Comparison of ENCODE assay signal across 11 mouse cellular contexts in genomic region chr2:31127899-31128298, GRCm38 (mm10). TPM values are rescaled to one million over a fixed set of nuclear protein-coding genes. Genes with fewer than 3 reads are reported as not detected.
DNase-seq lines count a peak whose midpoint lies in the region; ATAC-seq and TF ChIP-seq lines count a peak whose summit lies in the region.
"Had no signal": no experiment of that assay in that cellular context is flagged by ENCODE, and none has a peak within 500 bp of the region (broad histone marks: within the 10 kb centered on the region; RNA-seq: fewer than 3 reads in every experiment).

No protein-coding gene starts in this region.

- peaks cover 3% of the 10 kb centered on the region; the same call in 1 of the 2 replicates for H3K36me3 ChIP-seq in heart, adult 2 months (ENCODE audit: control insufficient read depth, insufficient read depth, low read length)
- 0 out of 2 replicates have a peak, but pooled peaks cover under 1% of the 10 kb centered on the region for H3K36me3 ChIP-seq in heart, embryonic 12.5 days
- H3K36me3 ChIP-seq: forebrain, embryonic 15.5 days had no signal

- 42% methylated on average over 4 of the region's 4 CpGs for WGBS in heart, adult 2 months
- 67% methylated on average over 4 of the region's 4 CpGs for whole genome bisulfite sequencing in heart, embryonic 12.5 days

- no peak for TF ChIP-seq CTCF in heart, adult 2 months (IDR thresholded peaks at IDR 0.05)

- ATAC-seq in heart, embryonic 12.5 days (ENCODE audit: insufficient number of reproducible peaks, low FRiP score): no peak
- ATAC-seq: forebrain, embryonic 15.5 days; hindbrain, postnatal 0 days had no signal

- intact Hi-C loops in heart, adult 2 months (cut with DNase I): no loop called here

- H3K4me3 ChIP-seq in heart, adult 2 months: no peak overlapping the region
- H3K4me3 ChIP-seq in heart, embryonic 12.5 days: no peak overlapping the region
- H3K4me3 ChIP-seq: forebrain, embryonic 15.5 days had no signal

- H3K27ac ChIP-seq in heart, adult 2 months: peak overlapping the region; percentile 64
- no peak overlapping the region for H3K27ac ChIP-seq in heart, embryonic 12.5 days (ENCODE audit: poor library complexity, severe bottlenecking)
- H3K27ac ChIP-seq: forebrain, embryonic 15.5 days; hindbrain, postnatal 0 days had no signal

- H3K79me2 ChIP-seq in heart, adult 2 months (replicated peaks; ENCODE audit: control insufficient read depth, insufficient read depth, low read length): peaks cover 1% of the 10 kb centered on the region; the same call in 1 of the 2 replicates

- TF ChIP-seq POLR2A in heart, adult 2 months (IDR thresholded peaks at IDR 0.05; ENCODE audit: insufficient read depth, low read depth, low read length): no peak

- no peaks in the 10 kb centered on the region for H3K9me3 ChIP-seq in heart, embryonic 12.5 days (replicated peaks)
- H3K9me3 ChIP-seq: forebrain, embryonic 15.5 days; megakaryocyte, embryonic 14.5 days had no signal

- peaks cover 45% of the 10 kb centered on the region for H3K4me1 ChIP-seq in heart, adult 2 months (ENCODE audit: control insufficient read depth, insufficient read depth, low read length)
- peaks cover 80% of the 10 kb centered on the region for H3K4me1 ChIP-seq in heart, embryonic 12.5 days (replicated peaks)
- H3K4me1 ChIP-seq: forebrain, embryonic 15.5 days had no signal

- no peak overlapping the region for H3K4me2 ChIP-seq in heart, embryonic 12.5 days
- H3K4me2 ChIP-seq: forebrain, embryonic 15.5 days had no signal

- no peak overlapping the region for H3K9ac ChIP-seq in heart, adult 2 months (ENCODE audit: low read depth, low read length)
- H3K9ac ChIP-seq in heart, embryonic 12.5 days: no peak overlapping the region
- H3K9ac ChIP-seq: forebrain, embryonic 15.5 days had no signal

- H3K27me3 ChIP-seq in heart, adult 2 months (ENCODE audit: control insufficient read depth, insufficient read depth, low read length): no peaks in the 10 kb centered on the region
- no peaks in the 10 kb centered on the region for H3K27me3 ChIP-seq in heart, embryonic 12.5 days (replicated peaks)
- H3K27me3 ChIP-seq: forebrain, embryonic 15.5 days; megakaryocyte, embryonic 14.5 days had no signal

- DNase-seq in heart, adult 2 months: peak; percentile 66 to 79
- peak; percentile 61 for DNase-seq in ES-CJ7 (ENCODE audit: low read depth, low spot score)
- DNase-seq in fibroblast of lung, adult 2 months (ENCODE audit: low read depth): peak; percentile 76
- DNase-seq in lung, postnatal 25 days (ENCODE audit: low spot score): peak; percentile 66
- DNase-seq in B cell, adult 2 months: no peak
- no peak for DNase-seq in retina, postnatal 1 day
- no peak for DNase-seq in layer of hippocampus, postnatal 25 days (ENCODE audit: extremely low spot score in 1 of 2, low spot score in 1 of 2)

- TF ChIP-seq EP300 in heart, adult 2 months (IDR thresholded peaks at IDR 0.05; ENCODE audit: insufficient read depth, low read depth, low read length): no peak

RNA-seq across cellular contexts. Expression of gene Fnbp1, which starts 13.9 kb away (rescaled TPM):
- 10 to 100 TPM; 49.0 to 53.6 TPM for total RNA-seq in heart, adult 2 months (2021)
- polyA plus RNA-seq in heart, adult 2 months (2012; rRNA removed): 40.3 and 46.1 TPM in 2 replicates
- polyA plus RNA-seq in heart, embryonic 12.5 days (2016; fragmentation: Nextera tagmentation; extraction: Ambion mirVana): 21.4 and 23.8 TPM in 2 replicates
- 100 to 1,000 TPM in 1 of 2 experiments, 10 to 100 TPM in 1; 95.1 to 118 TPM for total RNA-seq in layer of hippocampus, postnatal 25 days (2021)

RNA-seq across cellular contexts. Expression of gene Gpr107, which starts 24.2 kb away (rescaled TPM):
- total RNA-seq in heart, adult 2 months (2021): 10 to 100 TPM; 29.0 to 30.9 TPM
- 16.0 and 32.3 TPM in 2 replicates for polyA plus RNA-seq in heart, adult 2 months (2012; rRNA removed)
- polyA plus RNA-seq in heart, embryonic 12.5 days (2016; fragmentation: Nextera tagmentation; extraction: Ambion mirVana): 37.4 and 40.4 TPM in 2 replicates
- 10 to 100 TPM; 45.2 to 49.6 TPM for total RNA-seq in layer of hippocampus, postnatal 25 days (2021)

Comparison
In these comparisons a context has a peak if more than half of its experiments do, and no peak if none do; other contexts are left out.
1. DNase-seq: peak in heart, adult 2 months (2 of 2), ES-CJ7 (single experiment), fibroblast of lung, adult 2 months (single experiment) and lung, postnatal 25 days (single experiment); none in B cell, adult 2 months (0 of 2), retina, postnatal 1 day (single experiment) and layer of hippocampus, postnatal 25 days (0 of 2).